Mouse (Mus musculus): ENCODE measurements around the gene Exoc7. TPM values are rescaled to one million over a fixed set of nuclear protein-coding genes. Genes with fewer than 3 reads are reported as not detected.

The Exoc7 gene
- polyA plus RNA-seq, 1 experiment from 2014 or later = 129 TPM

DNA sequence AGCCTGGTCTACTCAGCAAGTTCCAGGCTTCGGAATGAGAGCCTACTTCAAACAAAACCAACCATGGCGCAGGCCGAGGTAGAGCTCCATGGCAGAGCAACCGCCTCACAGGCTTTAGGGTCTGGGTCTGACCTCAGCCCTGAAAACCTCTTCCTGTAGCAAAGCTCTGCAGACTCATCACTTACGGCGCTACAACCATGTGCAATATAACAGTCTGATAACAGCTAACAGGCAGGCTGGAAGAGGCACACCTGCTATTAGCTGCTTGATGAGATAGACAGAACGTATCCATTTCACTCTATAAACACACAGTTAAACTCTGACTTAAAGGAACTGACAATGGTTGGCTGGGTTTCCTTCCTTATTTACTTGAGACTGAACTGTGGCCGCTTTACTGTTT is 47.6 kb downstream of the Exoc7 start:
- no peak for ATAC-seq (ENCODE audit: low read depth)
- 92% methylated on average over 8 of the region's 8 CpGs for WGBS
- peaks cover 71% of the 10 kb centered on the region for H3K36me3 ChIP-seq (ENCODE audit: control insufficient read depth, insufficient read depth, low read length)

DNA sequence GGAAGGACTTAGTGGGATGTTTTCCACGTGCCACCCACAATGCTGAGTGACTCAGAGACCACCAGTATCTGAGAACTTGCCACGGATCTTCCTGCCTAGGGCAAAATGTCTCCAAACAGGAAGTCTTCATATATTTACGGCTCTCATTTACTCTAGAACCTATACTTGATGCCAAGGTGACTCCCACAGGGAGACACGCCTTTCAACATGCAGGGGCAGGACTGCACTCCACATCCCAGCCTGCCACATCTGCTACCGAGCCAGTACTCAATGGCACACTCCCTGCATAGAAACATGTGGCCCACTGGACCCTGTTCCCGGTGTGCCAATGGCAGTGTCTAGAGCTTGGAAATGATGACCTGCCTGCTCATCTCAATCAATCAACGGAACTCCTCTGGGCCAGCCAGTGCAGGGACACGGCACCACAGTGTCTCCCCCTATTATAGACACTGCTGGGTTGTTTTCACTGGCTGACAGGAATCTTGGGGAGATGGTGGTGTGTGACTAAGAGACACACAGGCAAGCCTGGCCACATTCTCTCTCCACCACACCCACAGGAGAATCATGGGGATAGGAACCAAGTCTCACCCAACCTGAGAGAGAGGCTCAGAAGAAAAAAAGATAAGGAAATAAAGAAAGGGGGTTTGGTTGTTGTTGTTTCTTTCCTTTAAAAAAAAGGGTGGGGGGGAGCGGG is 50.9 kb downstream of the Exoc7 start:
- Histone ChIP-seq H3K9me3 (ENCODE audit: control insufficient read depth, low read length) (no peaks in the 10 kb centered on the region), H3K4me1 (ENCODE audit: control insufficient read depth, insufficient read depth, low read length) (no peaks in the 10 kb centered on the region), H3K4me3 (ENCODE audit: low read depth, low read length) (no peak overlapping the region), H3K27me3 (ENCODE audit: control insufficient read depth, insufficient read depth, low read length) (no peaks in the 10 kb centered on the region), H3K36me3 (ENCODE audit: control insufficient read depth, insufficient read depth, low read length) (peaks cover 67% of the 10 kb centered on the region), H3K4me2 (ENCODE audit: low read depth, low read length) (no peak overlapping the region), H3K27ac (ENCODE audit: low read depth, low read length) (no peak overlapping the region), H3K9ac (replicated peaks; ENCODE audit: low read depth, low read length) (0 out of 2 replicates have a peak overlapping the region, but pooled peaks have one; percentile 7)
- 90% methylated on average over 9 of the region's 9 CpGs for WGBS
- no peak for ATAC-seq (ENCODE audit: low read depth)

More for the DNA sequence above, 47.6 kb downstream of the Exoc7 start:
- Histone ChIP-seq H3K27me3 (ENCODE audit: control insufficient read depth, insufficient read depth, low read length) (no peaks in the 10 kb centered on the region), H3K9ac (replicated peaks; ENCODE audit: low read depth, low read length) (no peak overlapping the region), H3K4me3 (ENCODE audit: low read depth, low read length) (no peak overlapping the region), H3K27ac (ENCODE audit: low read depth, low read length) (no peak overlapping the region), H3K4me1 (ENCODE audit: control insufficient read depth, insufficient read depth, low read length) (no peaks in the 10 kb centered on the region), H3K4me2 (ENCODE audit: low read depth, low read length) (no peak overlapping the region), H3K9me3 (ENCODE audit: control insufficient read depth, low read length) (no peaks in the 10 kb centered on the region)

DNA sequence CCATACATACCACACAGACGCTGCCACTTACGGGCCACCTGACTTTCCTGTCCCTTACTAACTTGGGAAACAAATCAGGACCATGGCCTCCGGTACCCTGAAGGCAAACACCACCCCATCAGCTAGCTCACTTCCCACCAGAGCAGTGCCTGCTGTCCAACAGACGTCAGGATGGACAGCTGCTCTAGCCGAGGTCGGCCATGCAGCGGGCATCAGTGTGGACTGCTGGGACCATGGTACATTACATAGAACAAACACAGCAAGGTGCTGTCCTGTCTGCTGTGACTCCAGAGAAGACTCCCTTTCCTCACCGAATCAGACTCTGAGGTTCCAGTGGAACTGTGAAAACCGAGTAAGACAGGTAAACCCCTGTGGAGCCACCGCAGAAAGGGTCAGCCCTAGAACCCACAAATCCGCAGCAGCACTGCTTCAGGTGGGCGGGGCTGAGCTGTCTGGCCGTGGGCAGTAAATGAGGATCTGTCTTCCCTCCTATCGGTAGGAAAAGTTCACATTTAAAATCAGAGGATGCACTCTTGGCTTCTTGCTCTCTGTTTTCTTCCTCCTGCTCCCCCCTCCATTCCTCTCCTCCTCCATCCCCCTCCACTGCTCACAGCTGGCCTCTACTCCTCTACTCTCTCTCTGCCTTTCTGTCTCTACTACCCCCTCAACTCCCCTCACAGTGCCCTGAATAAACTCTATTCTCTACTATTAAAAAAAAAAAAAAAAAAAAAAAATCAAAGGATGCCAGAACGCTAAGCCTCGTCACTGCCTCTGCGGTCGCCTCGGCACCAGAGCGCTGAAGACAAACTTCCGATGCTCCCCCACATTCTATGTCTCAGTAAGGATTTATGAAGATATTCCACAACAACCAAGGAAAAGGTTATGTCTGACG is 51.7 kb downstream of the Exoc7 start:
- Histone ChIP-seq H3K9ac (replicated peaks; ENCODE audit: low read depth, low read length) (no peak overlapping the region), H3K27me3 (ENCODE audit: control insufficient read depth, insufficient read depth, low read length) (no peaks in the 10 kb centered on the region), H3K36me3 (ENCODE audit: control insufficient read depth, insufficient read depth, low read length) (peaks cover 67% of the 10 kb centered on the region), H3K4me3 (ENCODE audit: low read depth, low read length) (no peak overlapping the region), H3K27ac (ENCODE audit: low read depth, low read length) (no peak overlapping the region), H3K4me2 (ENCODE audit: low read depth, low read length) (no peak overlapping the region), H3K9me3 (ENCODE audit: control insufficient read depth, low read length) (no peaks in the 10 kb centered on the region), H3K4me1 (ENCODE audit: control insufficient read depth, insufficient read depth, low read length) (no peaks in the 10 kb centered on the region)
- no peak for ATAC-seq (ENCODE audit: low read depth)
- 86% methylated on average over 22 of the region's 22 CpGs for WGBS

DNA sequence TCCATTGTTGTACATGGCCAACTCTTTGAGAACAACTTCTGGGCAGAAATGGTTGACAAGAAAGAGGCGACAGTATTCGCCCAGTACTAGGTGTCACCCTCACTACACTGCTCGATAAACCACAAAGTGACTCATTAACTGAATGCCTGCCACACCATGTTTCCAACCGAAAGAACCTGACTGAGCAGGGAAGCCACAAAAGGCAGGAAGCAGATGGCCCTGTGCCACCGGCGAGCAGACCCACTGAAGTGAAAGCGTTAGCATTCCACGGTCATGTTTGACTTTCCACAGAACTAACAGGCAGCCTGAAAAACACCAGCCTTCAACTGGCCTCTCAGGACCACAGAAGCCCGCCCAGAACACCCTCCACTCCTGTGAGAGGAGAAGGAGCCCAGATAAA is 52.4 kb downstream of the Exoc7 start:
- H3K27me3 ChIP-seq (ENCODE audit: control insufficient read depth, insufficient read depth, low read length) = no peaks in the 10 kb centered on the region
- no peak for ATAC-seq (ENCODE audit: low read depth)
- H3K36me3 ChIP-seq (ENCODE audit: control insufficient read depth, insufficient read depth, low read length) = peaks cover 68% of the 10 kb centered on the region
- no peak overlapping the region for H3K4me3 ChIP-seq (ENCODE audit: low read depth, low read length)
- H3K4me2 ChIP-seq (ENCODE audit: low read depth, low read length) = no peak overlapping the region
- no peaks in the 10 kb centered on the region for H3K9me3 ChIP-seq (ENCODE audit: control insufficient read depth, low read length)
- H3K4me1 ChIP-seq (ENCODE audit: control insufficient read depth, insufficient read depth, low read length) = no peaks in the 10 kb centered on the region
- no peak overlapping the region for H3K9ac ChIP-seq (replicated peaks; ENCODE audit: low read depth, low read length)
- WGBS = 80% methylated on average over 9 of the region's 9 CpGs
- no peak overlapping the region for H3K27ac ChIP-seq (ENCODE audit: low read depth, low read length)

GRCm38 (mm10) chr11:116253076-116253600 is 53.9 kb downstream of the Exoc7 start:
- 87% methylated on average over 3 of the region's 3 CpGs for WGBS
- Histone ChIP-seq H3K27ac (ENCODE audit: low read depth, low read length) (no peak overlapping the region), H3K27me3 (ENCODE audit: control insufficient read depth, insufficient read depth, low read length) (no peaks in the 10 kb centered on the region), H3K9ac (replicated peaks; ENCODE audit: low read depth, low read length) (no peak overlapping the region), H3K4me2 (ENCODE audit: low read depth, low read length) (no peak overlapping the region), H3K4me1 (ENCODE audit: control insufficient read depth, insufficient read depth, low read length) (no peaks in the 10 kb centered on the region), H3K36me3 (ENCODE audit: control insufficient read depth, insufficient read depth, low read length) (peaks cover 70% of the 10 kb centered on the region), H3K4me3 (ENCODE audit: low read depth, low read length) (no peak overlapping the region), H3K9me3 (ENCODE audit: control insufficient read depth, low read length) (no peaks in the 10 kb centered on the region)
- ATAC-seq (ENCODE audit: low read depth) = no peak

DNA sequence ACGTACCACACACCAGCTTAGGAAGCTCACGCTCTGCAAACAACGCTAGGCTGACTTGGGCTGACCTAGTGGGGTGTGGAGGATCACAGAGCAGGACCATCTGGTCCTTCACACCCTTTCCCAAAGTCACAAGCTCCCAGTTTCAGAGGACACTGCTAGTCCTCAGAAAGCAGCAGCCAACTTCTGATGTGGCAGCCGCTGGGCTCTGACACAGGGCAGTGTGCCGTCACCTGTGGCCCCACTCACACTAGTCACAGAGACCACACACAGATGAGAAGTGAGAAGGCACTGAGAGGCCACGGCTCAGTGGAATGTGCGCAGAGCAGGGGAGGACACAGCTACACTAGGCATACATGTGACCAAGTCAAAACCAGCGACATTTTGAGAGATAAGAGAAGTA is 56.1 kb downstream of the Exoc7 start:
- Histone ChIP-seq H3K27ac (ENCODE audit: low read depth, low read length) (no peak overlapping the region), H3K36me3 (ENCODE audit: control insufficient read depth, insufficient read depth, low read length) (peaks cover 88% of the 10 kb centered on the region), H3K9me3 (ENCODE audit: control insufficient read depth, low read length) (no peaks in the 10 kb centered on the region), H3K4me1 (ENCODE audit: control insufficient read depth, insufficient read depth, low read length) (no peaks in the 10 kb centered on the region), H3K4me3 (ENCODE audit: low read depth, low read length) (no peak overlapping the region), H3K9ac (replicated peaks; ENCODE audit: low read depth, low read length) (no peak overlapping the region), H3K4me2 (ENCODE audit: low read depth, low read length) (no peak overlapping the region), H3K27me3 (ENCODE audit: control insufficient read depth, insufficient read depth, low read length) (no peaks in the 10 kb centered on the region)
- ATAC-seq (ENCODE audit: low read depth) = no peak
- 96% methylated on average over 8 of the region's 8 CpGs for WGBS

DNA sequence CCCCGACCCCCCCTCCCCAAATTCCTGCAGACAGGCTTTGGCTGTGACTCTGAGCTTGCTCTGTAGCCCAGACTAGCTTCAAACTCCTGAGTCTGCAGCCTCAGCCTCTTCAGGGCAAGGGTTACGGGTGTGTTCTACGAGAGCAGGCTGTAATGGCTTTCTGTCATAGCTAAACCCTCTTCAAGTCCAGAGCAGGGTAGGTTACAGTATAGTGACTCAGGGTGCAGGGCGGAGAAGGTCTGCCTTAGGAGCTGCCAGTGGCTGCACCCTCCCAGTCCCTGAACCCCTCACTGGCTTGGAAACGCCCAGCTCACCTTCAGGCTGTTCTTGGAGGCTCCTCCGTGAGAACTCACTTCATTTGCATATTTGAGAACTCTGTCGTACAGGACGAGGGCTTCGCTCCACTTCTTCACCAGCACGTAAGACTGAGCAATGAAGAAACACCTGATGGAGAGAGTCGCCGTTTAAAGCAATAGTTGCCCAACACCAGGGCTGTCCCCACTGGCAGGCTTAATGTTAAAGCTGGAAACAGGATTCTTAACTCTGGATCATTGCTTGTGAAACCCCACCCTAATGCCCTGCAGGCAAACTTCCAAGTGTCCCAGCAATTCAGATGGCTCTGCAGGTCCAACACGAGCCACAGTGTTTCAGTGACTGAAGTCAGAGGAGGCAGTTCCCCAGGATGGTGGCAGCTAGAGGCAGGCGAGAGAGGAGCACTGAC is 59.4 kb downstream of the Exoc7 start:
- Histone ChIP-seq H3K27me3 (ENCODE audit: control insufficient read depth, insufficient read depth, low read length) (no peaks in the 10 kb centered on the region), H3K27ac (ENCODE audit: low read depth, low read length) (no peak overlapping the region), H3K4me2 (ENCODE audit: low read depth, low read length) (no peak overlapping the region), H3K9ac (replicated peaks; ENCODE audit: low read depth, low read length) (no peak overlapping the region), H3K4me3 (ENCODE audit: low read depth, low read length) (no peak overlapping the region), H3K4me1 (ENCODE audit: control insufficient read depth, insufficient read depth, low read length) (no peaks in the 10 kb centered on the region), H3K9me3 (ENCODE audit: control insufficient read depth, low read length) (no peaks in the 10 kb centered on the region), H3K36me3 (ENCODE audit: control insufficient read depth, insufficient read depth, low read length) (peaks cover 85% of the 10 kb centered on the region)
- 84% methylated on average over 14 of the region's 14 CpGs for WGBS
- no peak for ATAC-seq (ENCODE audit: low read depth)

GRCm38 (mm10) chr11:116245616-116246015 is 61.4 kb downstream of the Exoc7 start:
- WGBS = 74% methylated on average over 6 of the region's 6 CpGs
- no peak for ATAC-seq (ENCODE audit: low read depth)
- no peaks in the 10 kb centered on the region for H3K27me3 ChIP-seq (ENCODE audit: control insufficient read depth, insufficient read depth, low read length)

More at GRCm38 (mm10) chr11:116245616-116246015, 61.4 kb downstream of the Exoc7 start:
- no peak overlapping the region for H3K4me3 ChIP-seq (ENCODE audit: low read depth, low read length)
- H3K4me1 ChIP-seq (ENCODE audit: control insufficient read depth, insufficient read depth, low read length) = 0 out of 2 replicates have a peak, but pooled peaks cover 2% of the 10 kb centered on the region
- no peaks in the 10 kb centered on the region for H3K9me3 ChIP-seq (ENCODE audit: control insufficient read depth, low read length)
- H3K4me2 ChIP-seq (ENCODE audit: low read depth, low read length) = no peak overlapping the region
- peaks cover 67% of the 10 kb centered on the region for H3K36me3 ChIP-seq (ENCODE audit: control insufficient read depth, insufficient read depth, low read length)
- no peak overlapping the region for H3K9ac ChIP-seq (replicated peaks; ENCODE audit: low read depth, low read length)
- H3K27ac ChIP-seq (ENCODE audit: low read depth, low read length) = no peak overlapping the region

All from neural tube, embryonic 14.5 days (tissue).